Mouse (Mus musculus): ENCODE results near the gene Bend6. TPM values are rescaled to one million over a fixed set of nuclear protein-coding genes. Genes with fewer than 3 reads are reported as not detected.
A peak's percentile ranks its signal among the peaks of the same experiment; 100 is the strongest.

The Bend6 gene
- polyA plus RNA-seq, 1 experiment, result 0.30 TPM

- WGBS, result 66% methylated on average over 4 of the region's 4 CpGs
- no peak for DNase-seq (ENCODE audit: low read depth, low spot score)
These were observed 77.0 kb downstream of the Bend6 start for GRCm38 (mm10) chr1:33830586-33830985.

- 90% methylated on average over 2 of the region's 2 CpGs for WGBS
- DNase-seq (ENCODE audit: low read depth, low spot score), result no peak
These were observed 89.7 kb downstream of the Bend6 start for GRCm38 (mm10) chr1:33817931-33818330.

GRCm38 (mm10) chr1:33813868-33814794, 93.5 kb downstream of the Bend6 start, which contains the start of gene Zfp451:
Gene Zfp451, minus strand, starts transcription at chr1:33814595.
- DNase-seq (ENCODE audit: low read depth, low spot score), result peak; percentile 57
- WGBS, result under 1% methylated on average over 82 of the region's 85 CpGs

GRCm38 (mm10) chr1:33813495-33813867, 94.1 kb downstream of the Bend6 start:
- DNase-seq (ENCODE audit: low read depth, low spot score), result no peak
- 8% methylated on average over 11 of the region's 11 CpGs for WGBS

GRCm38 (mm10) chr1:33803323-33803722, 104.3 kb downstream of the Bend6 start:
- 90% methylated on average over 2 of the region's 2 CpGs for WGBS
- no peak for DNase-seq (ENCODE audit: low read depth, low spot score)

Other genes with a start within 250 kb of the Bend6 start
- 7.1 and 7.4 TPM in 2 replicates for gene Prim2, start 238.0 kb downstream of the Bend6 start, polyA plus RNA-seq (2012; rRNA removed)
- gene Rab23, start 187.9 kb downstream of the Bend6 start, polyA plus RNA-seq (2012; rRNA removed), result 3.9 and 6.9 TPM in 2 replicates
- gene Bag2, start 150.0 kb downstream of the Bend6 start, polyA plus RNA-seq (2012; rRNA removed), result 15.8 and 16.9 TPM in 2 replicates
- gene Zfp451, start 93.2 kb downstream of the Bend6 start, polyA plus RNA-seq (2012; rRNA removed), result 2.2 and 3.0 TPM in 2 replicates
- 16.3 and 28.6 TPM in 2 replicates for gene Dst, start 409 bp upstream of the Bend6 start, polyA plus RNA-seq (2012; rRNA removed)

Measured in large intestine, adult 2 months (tissue).